Mouse (Mus musculus) limb, embryonic 14.5 days (tissue): ENCODE measurements around the gene Stx17. TPM values are rescaled to one million over a fixed set of nuclear protein-coding genes. Genes with fewer than 3 reads are reported as not detected.

Experiments used
- ATAC-seq: fragments of 200-750 bp; cut with Nextera tagmentation; 2 replicates; pipeline ENCODE4 v1.8.0; 2017; ENCODE audit warnings: low read depth, moderate number of reproducible peaks, moderate TSS enrichment; ENCODE audit not compliant: low FRiP score
- DNase-seq: peaks from one replicate; pipeline ENCODE4 v3.0.0-alpha.2; 2015; ENCODE audit warnings: low spot score
- H3K27ac ChIP-seq: fragments of 300-500 bp; sonication (generic); replicated peaks from 2 replicates; pipeline ENCODE4 v1.5.1; 2014; ENCODE audit warnings: low read depth, mild to moderate bottlenecking, low read length, moderate library complexity, mixed read lengths
- H3K27me3 ChIP-seq: fragments of 300-500 bp; sonication (generic); 2 replicates; pipeline ENCODE4 v1.6.1; 2014; ENCODE audit warnings: low read length, mixed read lengths; ENCODE audit not compliant: control insufficient read depth, insufficient read depth
- H3K36me3 ChIP-seq: fragments of 300-500 bp; sonication (generic); 2 replicates; pipeline ENCODE4 v1.6.1; 2014; ENCODE audit warnings: mild to moderate bottlenecking, low read length, moderate library complexity, mixed read lengths; ENCODE audit not compliant: control insufficient read depth, insufficient read depth
- H3K4me1 ChIP-seq: fragments of 300-500 bp; sonication (generic); 2 replicates; pipeline ENCODE4 v1.6.1; 2014; ENCODE audit warnings: antibody characterized with exemption, low read length, mixed read lengths; ENCODE audit not compliant: control insufficient read depth, insufficient read depth
- H3K4me2 ChIP-seq: fragments of 300-500 bp; sonication (generic); replicated peaks from 2 replicates; pipeline ENCODE4 v1.6.1; 2014; ENCODE audit warnings: low read depth, mild to moderate bottlenecking, low read length, moderate library complexity; ENCODE audit not compliant: severe bottlenecking
- H3K4me3 ChIP-seq: fragments of 300-500 bp; sonication (generic); replicated peaks from 2 replicates; pipeline ENCODE4 v1.5.1; 2014; ENCODE audit warnings: low read length
- H3K9ac ChIP-seq: fragments of 300-500 bp; sonication (generic); 2 replicates; pipeline ENCODE4 v1.6.1; 2014; ENCODE audit warnings: mild to moderate bottlenecking, low read depth, low read length, moderate library complexity; ENCODE audit not compliant: severe bottlenecking
- H3K9me3 ChIP-seq: fragments of 300-500 bp; sonication (generic); 2 replicates; pipeline ENCODE4 v1.6.1; 2016; ENCODE audit warnings: low read length; ENCODE audit not compliant: control insufficient read depth
- POLR2A ChIP-seq: fragments of 200-500 bp; IDR thresholded peaks from 2 replicates; pipeline ENCODE4 v1.8.0; 2012; ENCODE audit warnings: inconsistent platforms, mild to moderate bottlenecking, moderate library complexity, borderline replicate concordance; ENCODE audit not compliant: insufficient read depth, insufficient read length; ENCODE audit errors: extremely low read depth
- WGBS: fragments of 180-500 bp; shearing (Covaris S2); extraction: QIAGEN DNeasy Blood & Tissue Kit; methylation state at CpG from one replicate; pipeline ENCODE4 v1.1.7; 2014; 5-methylcytosine and 5-hydroxymethylcytosine counted together
- polyA plus RNA-seq, 2 experiments: library from polyadenylated mRNA; depleted of rRNA in 1 of 2; stranded (reverse) in 1 of 2; unstranded in 1 of 2; fragments of >200 nt; fragmentation: Nextera tagmentation in 1 of 2; extraction: Ambion mirVana in 1 of 2; gene quantifications; 2 replicates each; pipeline versions ENCODE4 v1.2.1 to v1.2.3; 2012 to 2014

Stx17 gene
- polyA plus RNA-seq (2012; rRNA removed) (15.3 and 17.1 TPM in 2 replicates), polyA plus RNA-seq (2014; fragmentation: Nextera tagmentation; extraction: Ambion mirVana) (32.0 and 36.3 TPM in 2 replicates)

GRCm38 (mm10) chr4:48124773-48125469 lies at the start of gene Stx17:
TSS of gene Stx17 (plus strand) at chr4:48124915.
- peak within 1 kb of the TSS; percentile 26; the same call in 1 of the 2 replicates for H3K27ac ChIP-seq
- 2% methylated on average over 32 of the region's 58 CpGs for WGBS

GRCm38 (mm10) chr4:48076693-48077471 lies 47.8 kb upstream of the Stx17 start:
- ATAC-seq (no peak), DNase-seq (no peak)
- Histone ChIP-seq H3K27me3 (no peaks in the 10 kb centered on the region), H3K4me2 (no peak overlapping the region; the same call in 1 of the 2 replicates), H3K9ac (no peak overlapping the region), H3K4me3 (no peak overlapping the region), H3K9me3 (no peaks in the 10 kb centered on the region), H3K4me1 (peaks cover 4% of the 10 kb centered on the region; the same call in 1 of the 2 replicates), H3K36me3 (no peaks in the 10 kb centered on the region), H3K27ac (no peak overlapping the region)
- WGBS: 52% methylated on average over 13 of the region's 13 CpGs
- no peak for TF ChIP-seq POLR2A

More at GRCm38 (mm10) chr4:48124773-48125469, at the start of gene Stx17:
- Histone ChIP-seq H3K4me2 (peak within 1 kb of the TSS; percentile 80), H3K9me3 (no peaks in the 10 kb centered on the region), H3K4me1 (no peaks in the 10 kb centered on the region; the same call in 1 of the 2 replicates), H3K9ac (peak within 1 kb of the TSS; percentile 93), H3K27me3 (no peaks in the 10 kb centered on the region), H3K36me3 (no peaks in the 10 kb centered on the region), H3K4me3 (peak within 1 kb of the TSS; percentile 83)
- peak; percentile 83 for DNase-seq
- peak; percentile 99 for ATAC-seq
- 0 out of 2 replicates have a peak, but pooled peaks have one; percentile 47 for TF ChIP-seq POLR2A

GRCm38 (mm10) chr4:48078213-48078612 lies 46.5 kb upstream of the Stx17 start:
- no peak overlapping the region for H3K27ac ChIP-seq
- H3K9ac ChIP-seq: no peak overlapping the region
- H3K4me2 ChIP-seq: no peak overlapping the region
- no peaks in the 10 kb centered on the region for H3K36me3 ChIP-seq
- TF ChIP-seq POLR2A: no peak
- H3K9me3 ChIP-seq: no peaks in the 10 kb centered on the region
- DNase-seq (no peak), ATAC-seq (no peak)
- whole genome bisulfite sequencing: 5% methylated on average over 4 of the region's 4 CpGs
- H3K27me3 ChIP-seq: no peaks in the 10 kb centered on the region
- peaks cover 4% of the 10 kb centered on the region; the same call in 1 of the 2 replicates for H3K4me1 ChIP-seq
- H3K4me3 ChIP-seq: no peak overlapping the region

GRCm38 (mm10) chr4:48079285-48080039 lies 45.3 kb upstream of the Stx17 start:
- WGBS: 57% methylated on average over 8 of the region's 8 CpGs
- no peaks in the 10 kb centered on the region for H3K27me3 ChIP-seq
- H3K9ac ChIP-seq: no peak overlapping the region
- DNase-seq (no peak), ATAC-seq (no peak)
- TF ChIP-seq POLR2A: no peak
- no peak overlapping the region for H3K27ac ChIP-seq
- no peak overlapping the region for H3K4me2 ChIP-seq
- H3K4me1 ChIP-seq: peaks cover 4% of the 10 kb centered on the region; the same call in 1 of the 2 replicates
- no peaks in the 10 kb centered on the region for H3K9me3 ChIP-seq
- H3K36me3 ChIP-seq: no peaks in the 10 kb centered on the region
- H3K4me3 ChIP-seq: no peak overlapping the region

GRCm38 (mm10) chr4:48083452-48083851 lies 41.3 kb upstream of the Stx17 start:
- ATAC-seq: no peak
- Histone ChIP-seq H3K4me1 (no peaks in the 10 kb centered on the region), H3K27ac (no peak overlapping the region), H3K27me3 (no peaks in the 10 kb centered on the region), H3K4me2 (no peak overlapping the region), H3K9ac (no peak overlapping the region), H3K36me3 (no peaks in the 10 kb centered on the region), H3K4me3 (no peak overlapping the region), H3K9me3 (no peaks in the 10 kb centered on the region)
- DNase-seq: no peak
- 73% methylated on average over 4 of the region's 4 CpGs for WGBS
- TF ChIP-seq POLR2A: no peak
